ENCODE assay signal across 10 mouse cellular contexts in genomic region chr14:30671095-30671985, GRCm38 (mm10). TPM values are rescaled to one million over a fixed set of nuclear protein-coding genes. Genes with fewer than 3 reads are reported as not detected.
DNase-seq lines count a peak whose midpoint lies in the region; ATAC-seq and TF ChIP-seq lines count a peak whose summit lies in the region.
"Had no signal": no experiment of that assay in that cellular context is flagged by ENCODE, and none has a peak within 500 bp of the region (broad histone marks: within the 10 kb centered on the region; RNA-seq: fewer than 3 reads in every experiment).

No protein-coding gene starts in this region.

- H3K4me1 ChIP-seq in forebrain, embryonic 13.5 days, result no peaks in the 10 kb centered on the region
- H3K4me1 ChIP-seq in forebrain, embryonic 10.5 days, result no peaks in the 10 kb centered on the region
- no peaks in the 10 kb centered on the region for H3K4me1 ChIP-seq in neural tube, embryonic 14.5 days (ENCODE audit: control insufficient read depth, insufficient read depth, low read length)
- H3K4me1 ChIP-seq in forebrain, embryonic 16.5 days (replicated peaks; ENCODE audit: control insufficient read depth, insufficient read depth, low read length), result no peaks in the 10 kb centered on the region
- H3K4me1 ChIP-seq in olfactory bulb, adult 2 months (ENCODE audit: control insufficient read depth, insufficient read depth, low read length), result peaks cover 9% of the 10 kb centered on the region
- H3K4me1 ChIP-seq: lung, embryonic 15.5 days had no signal

- peak; percentile 38; the same call in 1 of the 2 replicates for ATAC-seq in forebrain, embryonic 13.5 days
- ATAC-seq in neural tube, embryonic 14.5 days (ENCODE audit: low read depth), result 0 out of 2 replicates have a peak, but pooled peaks have one; percentile 21
- ATAC-seq in forebrain, embryonic 16.5 days, result peak; percentile 49; the same call in 1 of the 2 replicates

- H3K9me3 ChIP-seq in forebrain, embryonic 13.5 days (replicated peaks), result no peaks in the 10 kb centered on the region
- no peaks in the 10 kb centered on the region for H3K9me3 ChIP-seq in forebrain, embryonic 10.5 days
- no peaks in the 10 kb centered on the region for H3K9me3 ChIP-seq in neural tube, embryonic 14.5 days (ENCODE audit: control insufficient read depth, low read length)
- no peaks in the 10 kb centered on the region for H3K9me3 ChIP-seq in forebrain, embryonic 16.5 days (ENCODE audit: control insufficient read depth, low read length)
- H3K9me3 ChIP-seq: lung, embryonic 15.5 days had no signal

- H3K4me2 ChIP-seq in forebrain, embryonic 13.5 days, result no peak overlapping the region
- no peak overlapping the region for H3K4me2 ChIP-seq in neural tube, embryonic 14.5 days (ENCODE audit: low read depth, low read length)
- no peak overlapping the region for H3K4me2 ChIP-seq in forebrain, embryonic 16.5 days (ENCODE audit: low read length)
- H3K4me2 ChIP-seq: lung, embryonic 15.5 days had no signal

- no peak for TF ChIP-seq CTCF in olfactory bulb, adult 2 months (IDR thresholded peaks at IDR 0.05; ENCODE audit: insufficient read depth, low read depth, low read length)

- no peak overlapping the region for H3K27ac ChIP-seq in forebrain, embryonic 13.5 days
- H3K27ac ChIP-seq in forebrain, embryonic 10.5 days, result no peak overlapping the region
- H3K27ac ChIP-seq in neural tube, embryonic 14.5 days (ENCODE audit: low read depth, low read length), result no peak overlapping the region
- H3K27ac ChIP-seq in forebrain, embryonic 16.5 days (ENCODE audit: low read length), result no peak overlapping the region
- H3K27ac ChIP-seq in olfactory bulb, adult 2 months (ENCODE audit: insufficient read depth, low read depth, low read length), result 0 out of 2 replicates have a peak overlapping the region, but pooled peaks have one; percentile 14
- H3K27ac ChIP-seq: lung, embryonic 15.5 days had no signal

- TF ChIP-seq POLR2A in olfactory bulb, adult 2 months (IDR thresholded peaks at IDR 0.05; ENCODE audit: insufficient read depth, low read depth, low read length), result no peak

- peaks cover 53% of the 10 kb centered on the region for H3K36me3 ChIP-seq in forebrain, embryonic 13.5 days (ENCODE audit: poor library complexity, severe bottlenecking)
- H3K36me3 ChIP-seq in forebrain, embryonic 10.5 days (replicated peaks), result peaks cover 78% of the 10 kb centered on the region
- H3K36me3 ChIP-seq in neural tube, embryonic 14.5 days (ENCODE audit: control insufficient read depth, insufficient read depth, low read length), result peaks cover 10% of the 10 kb centered on the region; the same call in 1 of the 2 replicates
- H3K36me3 ChIP-seq in forebrain, embryonic 16.5 days (ENCODE audit: control insufficient read depth, insufficient read depth), result peaks cover under 1% of the 10 kb centered on the region; the same call in 1 of the 2 replicates

- H3K27me3 ChIP-seq in forebrain, embryonic 13.5 days, result no peaks in the 10 kb centered on the region
- H3K27me3 ChIP-seq in forebrain, embryonic 10.5 days (ENCODE audit: poor library complexity, severe bottlenecking), result no peaks in the 10 kb centered on the region
- no peaks in the 10 kb centered on the region for H3K27me3 ChIP-seq in neural tube, embryonic 14.5 days (ENCODE audit: control insufficient read depth, insufficient read depth, low read length)
- H3K27me3 ChIP-seq in forebrain, embryonic 16.5 days (replicated peaks; ENCODE audit: control insufficient read depth, insufficient read depth, low read length), result no peaks in the 10 kb centered on the region
- H3K27me3 ChIP-seq: lung, embryonic 15.5 days had no signal

- no peak overlapping the region for H3K9ac ChIP-seq in forebrain, embryonic 13.5 days
- H3K9ac ChIP-seq in neural tube, embryonic 14.5 days (replicated peaks; ENCODE audit: low read depth, low read length), result no peak overlapping the region
- no peak overlapping the region for H3K9ac ChIP-seq in forebrain, embryonic 16.5 days (replicated peaks; ENCODE audit: low read depth, low read length)
- H3K9ac ChIP-seq: lung, embryonic 15.5 days had no signal

- H3K4me3 ChIP-seq in forebrain, embryonic 13.5 days, result no peak overlapping the region
- no peak overlapping the region for H3K4me3 ChIP-seq in forebrain, embryonic 10.5 days
- H3K4me3 ChIP-seq in neural tube, embryonic 14.5 days (ENCODE audit: low read depth, low read length), result no peak overlapping the region
- no peak overlapping the region for H3K4me3 ChIP-seq in forebrain, embryonic 16.5 days (replicated peaks; ENCODE audit: low read length)
- H3K4me3 ChIP-seq in olfactory bulb, adult 2 months (ENCODE audit: insufficient read depth, low read depth, low read length), result no peak overlapping the region
- H3K4me3 ChIP-seq: erythroblast, embryonic 14.5 days; lung, embryonic 15.5 days had no signal

- DNase-seq in forebrain, embryonic 10.5 days (ENCODE audit: extremely low spot score, low spot score), result no peak
- DNase-seq in neural tube, embryonic 10.5 days (ENCODE audit: extremely low spot score, low spot score), result no peak
- DNase-seq in heart, adult 9 months (ENCODE audit: low spot score in 2 of 2), result no peak
- no peak for DNase-seq in layer of hippocampus, adult 8-10 months (ENCODE audit: low spot score in 2 of 2)

- WGBS in forebrain, embryonic 13.5 days, result 74% methylated on average over 14 of the region's 15 CpGs
- WGBS in forebrain, embryonic 10.5 days, result 78% methylated on average over 15 of the region's 15 CpGs
- 75% methylated on average over 15 of the region's 15 CpGs for WGBS in neural tube, embryonic 14.5 days
- 68% methylated on average over 15 of the region's 15 CpGs for WGBS in forebrain, embryonic 16.5 days
- 36% methylated on average over 15 of the region's 15 CpGs for WGBS in olfactory bulb, adult 2 months

RNA-seq across cellular contexts. Expression of gene Rft1, which starts 17.2 kb away (rescaled TPM):
- polyA plus RNA-seq in forebrain, embryonic 13.5 days (2015; fragmentation: Nextera tagmentation; extraction: Ambion mirVana), result 8.8 and 9.3 TPM in 2 replicates
- polyA plus RNA-seq in forebrain, embryonic 10.5 days (2016; fragmentation: Nextera tagmentation; extraction: Ambion mirVana), result 12.7 and 14.7 TPM in 2 replicates
- 7.6 and 9.1 TPM in 2 replicates for polyA plus RNA-seq in neural tube, embryonic 14.5 days (2014; fragmentation: Nextera tagmentation; extraction: Ambion mirVana)
- polyA plus RNA-seq in forebrain, embryonic 16.5 days (2015; fragmentation: Nextera tagmentation; extraction: Ambion mirVana), result 7.2 and 8.5 TPM in 2 replicates
- not detected in 2 replicates for polyA plus RNA-seq in olfactory bulb, adult 2 months (2012; ENCODE audit: insufficient read depth, insufficient read length, low replicate concordance, missing spikeins)
- total RNA-seq in layer of hippocampus, adult 8-10 months (2022), result 10 to 100 TPM; 13.0 to 15.2 (median 14.2) TPM

RNA-seq across cellular contexts. Expression of gene Sfmbt1, which starts 43.3 kb away (rescaled TPM):
- 23.5 and 25.8 TPM in 2 replicates for polyA plus RNA-seq in forebrain, embryonic 13.5 days (2015; fragmentation: Nextera tagmentation; extraction: Ambion mirVana)
- polyA plus RNA-seq in forebrain, embryonic 10.5 days (2016; fragmentation: Nextera tagmentation; extraction: Ambion mirVana), result 22.6 and 23.6 TPM in 2 replicates
- polyA plus RNA-seq in neural tube, embryonic 14.5 days (2014; fragmentation: Nextera tagmentation; extraction: Ambion mirVana), result 20.7 and 22.1 TPM in 2 replicates
- 19.9 and 21.9 TPM in 2 replicates for polyA plus RNA-seq in forebrain, embryonic 16.5 days (2015; fragmentation: Nextera tagmentation; extraction: Ambion mirVana)
- not detected in 2 replicates for polyA plus RNA-seq in olfactory bulb, adult 2 months (2012; ENCODE audit: insufficient read depth, insufficient read length, low replicate concordance, missing spikeins)
- total RNA-seq in layer of hippocampus, adult 8-10 months (2022), result 10 to 100 TPM; 36.1 to 39.2 (median 37.0) TPM

RNA-seq across cellular contexts. Expression of gene Prkcd, which starts 45.3 kb away (rescaled TPM):
- 21.4 and 21.9 TPM in 2 replicates for polyA plus RNA-seq in forebrain, embryonic 13.5 days (2015; fragmentation: Nextera tagmentation; extraction: Ambion mirVana)
- polyA plus RNA-seq in forebrain, embryonic 10.5 days (2016; fragmentation: Nextera tagmentation; extraction: Ambion mirVana), result 23.6 and 24.8 TPM in 2 replicates
- 20.6 and 36.6 TPM in 2 replicates for polyA plus RNA-seq in neural tube, embryonic 14.5 days (2014; fragmentation: Nextera tagmentation; extraction: Ambion mirVana)
- 27.9 and 34.6 TPM in 2 replicates for polyA plus RNA-seq in forebrain, embryonic 16.5 days (2015; fragmentation: Nextera tagmentation; extraction: Ambion mirVana)
- polyA plus RNA-seq in olfactory bulb, adult 2 months (2012; ENCODE audit: insufficient read depth, insufficient read length, low replicate concordance, missing spikeins), result 164 TPM in 1 of 2 replicates, not detected in the other
- total RNA-seq in layer of hippocampus, adult 8-10 months (2022), result 10 to 100 TPM; 31.3 to 44.6 (median 34.3) TPM
